Mouse (Mus musculus) olfactory bulb, adult 2 months (tissue): Measurements from ENCODE around the gene Creb3l4. TPM values are rescaled to one million over a fixed set of nuclear protein-coding genes. Genes with fewer than 3 reads are reported as not detected.

ENCODE experiments used
- H3K27ac ChIP-seq: fragments of 200-500 bp; 2 replicates; pipeline ENCODE4 v1.5.1; 2012; ENCODE audit warnings: low read depth, low read length; ENCODE audit not compliant: insufficient read depth
- H3K4me1 ChIP-seq: fragments of 200-500 bp; 2 replicates; pipeline ENCODE4 v1.6.1; 2012; ENCODE audit warnings: low read length; ENCODE audit not compliant: control insufficient read depth, insufficient read depth
- H3K4me3 ChIP-seq: fragments of 200-500 bp; 2 replicates; pipeline ENCODE4 v1.5.1; 2012; ENCODE audit warnings: mild to moderate bottlenecking, low read depth, low read length, moderate library complexity; ENCODE audit not compliant: insufficient read depth
- CTCF ChIP-seq: fragments of 200-500 bp; IDR thresholded peaks from 2 replicates; pipeline ENCODE4 v1.5.1; 2012; ENCODE audit warnings: low read depth, mild to moderate bottlenecking, low read length, moderate library complexity; ENCODE audit not compliant: insufficient read depth
- POLR2A ChIP-seq: fragments of 200-500 bp; IDR thresholded peaks from 2 replicates; pipeline ENCODE4 v1.6.1; 2012; ENCODE audit warnings: mild to moderate bottlenecking, low read depth, low read length, moderate library complexity; ENCODE audit not compliant: insufficient read depth
- WGBS: fragments of 180-500 bp; shearing (Covaris S2); methylation state at CpG from one replicate; pipeline ENCODE4 v1.1.7; 2018; 5-methylcytosine and 5-hydroxymethylcytosine counted together
- polyA plus RNA-seq: library from polyadenylated mRNA; stranded (reverse); fragments of >200 nt; gene quantifications from 2 replicates; pipeline ENCODE4 v1.2.4, GENCODE M21; 2012; ENCODE audit warnings: low replicate concordance; ENCODE audit not compliant: missing spikeins, insufficient read depth, insufficient read length

Gene Creb3l4
- polyA plus RNA-seq, 1 experiment: not detected

DNA sequence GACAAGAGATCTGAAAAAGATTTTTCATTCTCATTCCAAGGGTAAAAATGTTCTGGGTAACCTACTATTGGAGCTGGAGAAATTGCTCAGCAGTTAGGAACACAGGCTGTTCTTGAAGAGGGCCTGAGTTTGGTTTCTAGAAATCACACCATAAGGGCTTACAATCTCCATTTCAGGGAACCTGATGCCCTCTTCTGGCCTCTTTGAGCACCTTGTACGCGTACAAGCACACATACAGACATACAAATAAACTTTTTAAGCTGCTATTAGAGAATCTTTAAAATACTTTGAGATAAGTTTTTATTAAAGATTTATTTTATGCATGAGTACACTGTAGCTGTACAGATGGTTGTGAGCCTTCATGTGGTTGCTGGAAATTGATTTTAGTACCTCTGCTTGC, 38.7 kb downstream of the Creb3l4 start:
- TF ChIP-seq POLR2A (no peak), CTCF (no peak)
- 96% methylated on average over 2 of the region's 2 CpGs for WGBS
- no peaks in the 10 kb centered on the region for H3K4me1 ChIP-seq
- no peak overlapping the region for H3K27ac ChIP-seq
- no peak overlapping the region for H3K4me3 ChIP-seq

GRCm38 (mm10) chr3:90203619-90204018, 39.7 kb downstream of the Creb3l4 start:
- 61% methylated on average over 5 of the region's 5 CpGs for WGBS
- no peak overlapping the region for H3K27ac ChIP-seq
- H3K4me1 ChIP-seq: no peaks in the 10 kb centered on the region
- H3K4me3 ChIP-seq: no peak overlapping the region
- TF ChIP-seq POLR2A (no peak), CTCF (no peak)

- H3K27ac ChIP-seq: no peak overlapping the region
- H3K4me3 ChIP-seq: no peak overlapping the region
- no peak for TF ChIP-seq POLR2A
- TF ChIP-seq CTCF: no peak
- WGBS: 12% methylated on average over 1 of the region's 1 CpGs
- no peaks in the 10 kb centered on the region for H3K4me1 ChIP-seq
Measured at GRCm38 (mm10) chr3:90202884-90203283, 40.4 kb downstream of the Creb3l4 start.

- Histone ChIP-seq H3K27ac (no peak overlapping the region), H3K4me3 (no peak overlapping the region), H3K4me1 (no peaks in the 10 kb centered on the region)
- TF ChIP-seq CTCF: no peak
- WGBS: 98% methylated on average over 1 of the region's 1 CpGs
Measured at GRCm38 (mm10) chr3:90197548-90197947, 45.8 kb downstream of the Creb3l4 start.

DNA sequence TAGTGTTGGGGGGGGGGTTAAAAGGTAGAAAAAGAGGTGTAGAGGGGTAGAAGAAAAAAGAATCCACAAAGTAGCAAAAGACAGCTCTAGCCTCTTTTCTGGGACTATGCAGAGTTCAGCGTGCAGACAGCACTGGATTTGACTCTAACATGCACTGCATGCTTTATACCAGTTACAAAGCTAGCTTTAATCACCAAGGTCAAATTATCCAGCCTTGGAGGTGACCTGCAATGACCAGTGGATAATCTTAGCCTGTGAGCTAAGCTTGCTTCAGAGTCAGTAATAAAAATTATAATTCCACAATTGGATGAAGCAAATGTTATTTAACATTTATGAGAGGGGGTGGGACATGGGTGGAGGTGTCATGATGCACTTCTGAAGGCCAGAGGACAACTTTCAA, 47.7 kb downstream of the Creb3l4 start:
- H3K4me1 ChIP-seq: no peaks in the 10 kb centered on the region
- H3K27ac ChIP-seq: no peak overlapping the region
- TF ChIP-seq POLR2A (no peak), CTCF (no peak)
- 63% methylated on average over 1 of the region's 1 CpGs for whole genome bisulfite sequencing
- H3K4me3 ChIP-seq: no peak overlapping the region

DNA sequence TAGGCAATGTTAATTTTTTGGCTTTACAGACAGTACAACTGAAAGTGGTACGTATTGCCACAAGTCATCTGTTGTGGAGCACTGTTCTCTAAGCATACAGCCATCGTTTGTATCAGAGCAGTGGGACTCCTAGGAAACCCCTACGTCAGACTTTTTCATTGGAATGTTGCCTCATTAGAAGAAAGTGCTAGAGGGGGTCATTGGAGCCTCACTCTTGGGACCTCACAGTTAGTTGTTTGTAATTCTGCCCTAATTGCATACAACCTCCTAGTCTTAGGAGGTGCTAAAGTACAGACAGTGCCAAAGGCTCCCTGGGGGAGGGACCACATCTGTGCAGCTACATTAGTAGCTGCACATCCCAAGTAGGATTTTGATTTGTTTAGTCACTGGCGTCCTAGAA, 48.6 kb downstream of the Creb3l4 start:
- Histone ChIP-seq H3K27ac (no peak overlapping the region), H3K4me3 (no peak overlapping the region), H3K4me1 (no peaks in the 10 kb centered on the region)
- no peak for TF ChIP-seq CTCF
- no peak for TF ChIP-seq POLR2A
- 28% methylated on average over 4 of the region's 4 CpGs for WGBS

DNA sequence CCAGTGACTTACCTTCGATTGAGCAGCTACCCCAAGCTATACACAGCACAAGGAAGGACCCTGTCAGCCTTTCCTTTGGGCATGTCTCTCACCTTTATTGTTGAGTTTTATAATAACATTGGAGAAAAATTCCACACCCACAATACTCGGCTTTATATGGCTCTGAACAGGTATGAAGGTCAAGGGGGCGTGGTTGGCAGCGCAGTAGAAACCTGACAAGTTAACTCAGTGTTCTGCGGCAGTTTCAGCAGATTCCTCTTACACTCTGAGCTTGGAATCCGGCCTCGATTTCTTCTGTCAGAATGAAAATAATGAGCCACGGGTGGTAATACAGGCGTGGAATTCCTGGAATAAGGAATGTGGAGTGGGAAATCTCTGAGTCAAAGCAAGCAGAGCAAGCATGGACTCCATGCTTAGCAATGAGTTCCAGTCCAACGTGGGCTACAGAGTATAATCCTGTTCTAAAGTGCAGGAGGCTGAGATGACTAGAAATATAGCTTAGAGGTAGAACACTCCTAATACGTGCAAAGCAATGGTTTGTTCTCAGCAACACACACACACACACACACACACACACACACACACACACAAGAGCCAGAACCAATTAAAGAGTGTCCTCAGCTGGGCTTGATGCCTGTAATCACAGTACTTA, 52.3 kb downstream of the Creb3l4 start:
- Histone ChIP-seq H3K4me1 (no peaks in the 10 kb centered on the region), H3K4me3 (no peak overlapping the region), H3K27ac (no peak overlapping the region)
- WGBS: 78% methylated on average over 11 of the region's 11 CpGs
- no peak for TF ChIP-seq CTCF
- no peak for TF ChIP-seq POLR2A

Other genes starting within 250 kb of the Creb3l4 start
- not detected in 2 replicates for gene Hax1, start 244.7 kb downstream of the Creb3l4 start, polyA plus RNA-seq
- not detected in 2 replicates for gene 4933434E20Rik, start 191.9 kb downstream of the Creb3l4 start, polyA plus RNA-seq
- 263 TPM in 1 of 2 replicates, not detected in the other for gene Ubap2l, start 190.9 kb downstream of the Creb3l4 start, polyA plus RNA-seq
- gene Tpm3, start 170.9 kb downstream of the Creb3l4 start, polyA plus RNA-seq: 441 TPM in 1 of 2 replicates, not detected in the other
- not detected in 2 replicates for gene Nup210l, start 139.4 kb downstream of the Creb3l4 start, polyA plus RNA-seq
- 2,782 TPM in 1 of 2 replicates, not detected in the other for gene Rps27, start 29.9 kb downstream of the Creb3l4 start, polyA plus RNA-seq
- gene Rab13, start 29.8 kb downstream of the Creb3l4 start, polyA plus RNA-seq: not detected in 2 replicates
- not detected in 2 replicates for gene Jtb, start 11.9 kb downstream of the Creb3l4 start, polyA plus RNA-seq
- not detected in 2 replicates for gene Slc39a1, start 4.7 kb upstream of the Creb3l4 start, polyA plus RNA-seq
- gene Crtc2, start 10.7 kb upstream of the Creb3l4 start, polyA plus RNA-seq: not detected in 2 replicates
- not detected in 2 replicates for gene Dennd4b, start 21.7 kb upstream of the Creb3l4 start, polyA plus RNA-seq
- gene Gatad2b, start 49.7 kb upstream of the Creb3l4 start, polyA plus RNA-seq: 118 TPM in 1 of 2 replicates, not detected in the other
- gene Slc27a3, start 146.4 kb upstream of the Creb3l4 start, polyA plus RNA-seq: not detected in 2 replicates
- gene Ints3, start 190.1 kb upstream of the Creb3l4 start, polyA plus RNA-seq: not detected in 2 replicates
- gene Npr1, start 222.4 kb upstream of the Creb3l4 start, polyA plus RNA-seq: not detected in 2 replicates
- gene Ilf2, start 232.6 kb upstream of the Creb3l4 start, polyA plus RNA-seq: not detected in 2 replicates
- gene Snapin, start 247.5 kb upstream of the Creb3l4 start, polyA plus RNA-seq: not detected in 2 replicates